Mouse (Mus musculus) neutrophil, adult 5-6 weeks (primary cell): Measurements from ENCODE around the gene Dctn3. TPM values are rescaled to one million over a fixed set of nuclear protein-coding genes. Genes with fewer than 3 reads are reported as not detected.
A peak's percentile ranks its signal among the peaks of the same experiment; 100 is the strongest.

ENCODE experiments used
- ATAC-seq: fragments of 151-379, 151-347 bp; 2 replicates; pipeline ENCODE4 v1.8.0; 2017; ENCODE audit warnings: mild to moderate bottlenecking, moderate TSS enrichment; ENCODE audit not compliant: insufficient number of reproducible peaks, poor library complexity, low FRiP score, severe bottlenecking; ENCODE audit errors: extremely low read depth
- total RNA-seq: library from RNA; stranded (forward); fragments of 200-1000 nt; gene quantifications from 2 replicates; pipeline ENCODE4 v1.2.3, GENCODE M21; 2017

The Dctn3 gene
- total RNA-seq, 1 experiment from 2014 or later, result 52.5 TPM

- ATAC-seq, result peak; percentile 47
Measured at GRCm38 (mm10) chr4:41740380-41741157, 17.6 kb upstream of the Dctn3 start.

GRCm38 (mm10) chr4:41739260-41739659 is 16.3 kb upstream of the Dctn3 start:
- ATAC-seq, result no peak

GRCm38 (mm10) chr4:41738256-41738603 is 15.3 kb upstream of the Dctn3 start:
- no peak for ATAC-seq

GRCm38 (mm10) chr4:41737602-41738255 is 14.8 kb upstream of the Dctn3 start:
- ATAC-seq, result peak; percentile 56

- ATAC-seq, result no peak
Measured at GRCm38 (mm10) chr4:41731052-41731765, 8.2 kb upstream of the Dctn3 start, which contains the start of gene Arid3c. Arid3c (minus strand) TSS chr4:41731142.

GRCm38 (mm10) chr4:41726826-41727621 is 4.1 kb upstream of the Dctn3 start:
- no peak for ATAC-seq

GRCm38 (mm10) chr4:41716834-41717233 is 6.1 kb downstream of the Dctn3 start:
- ATAC-seq, result no peak

- ATAC-seq, result no peak
Measured at GRCm38 (mm10) chr4:41715596-41715995, 7.4 kb downstream of the Dctn3 start.

GRCm38 (mm10) chr4:41715082-41715481 is 7.9 kb downstream of the Dctn3 start:
- ATAC-seq, result no peak

- ATAC-seq, result peak; percentile 42
Measured at GRCm38 (mm10) chr4:41714276-41714675, 8.7 kb downstream of the Dctn3 start.

- ATAC-seq, result peak; percentile 40
Measured at GRCm38 (mm10) chr4:41713197-41714067, 9.5 kb downstream of the Dctn3 start, which contains the start of gene Rpp25l. Rpp25l (minus strand) TSS chr4:41713534.

GRCm38 (mm10) chr4:41712421-41713196 is 10.4 kb downstream of the Dctn3 start:
- no peak for ATAC-seq

- ATAC-seq, result no peak
Measured at GRCm38 (mm10) chr4:41711705-41712375, 11.1 kb downstream of the Dctn3 start.

- ATAC-seq, result no peak
Measured at GRCm38 (mm10) chr4:41710229-41710628, 12.7 kb downstream of the Dctn3 start.

GRCm38 (mm10) chr4:41708192-41708745 is 14.7 kb downstream of the Dctn3 start:
- no peak for ATAC-seq

- peak; percentile 67 for ATAC-seq
Measured at GRCm38 (mm10) chr4:41707011-41707535, 15.9 kb downstream of the Dctn3 start.
